Mouse (Mus musculus) ovary, postnatal 14 days (tissue): ENCODE results near the gene Gprin3.

Source experiments
- DNase-seq: peaks from one replicate; pipeline ENCODE4 v3.0.0; 2022; ENCODE audit warnings: low spot score

Gene Gprin3

GRCm38 (mm10) chr6:59425824-59426533 is at the start of gene Gprin3:
Gene Gprin3, minus strand, starts transcription at chr6:59426294.
- peak; percentile 69 for DNase-seq

GRCm38 (mm10) chr6:59458861-59459260 is 32.8 kb upstream of the Gprin3 start:
- no peak for DNase-seq

GRCm38 (mm10) chr6:59456116-59456515 is 30.0 kb upstream of the Gprin3 start:
- DNase-seq: no peak

GRCm38 (mm10) chr6:59451348-59451747 is 25.3 kb upstream of the Gprin3 start:
- DNase-seq: peak; percentile 8

GRCm38 (mm10) chr6:59445101-59445503 is 19.0 kb upstream of the Gprin3 start:
- DNase-seq: no peak

- DNase-seq: no peak
These were observed 9.8 kb upstream of the Gprin3 start for GRCm38 (mm10) chr6:59435906-59436305.

GRCm38 (mm10) chr6:59433116-59433515 is 7.0 kb upstream of the Gprin3 start:
- no peak for DNase-seq

GRCm38 (mm10) chr6:59426534-59426885 is 416 bp upstream of the Gprin3 start:
- DNase-seq: no peak

GRCm38 (mm10) chr6:59424871-59425740 is 988 bp downstream of the Gprin3 start:
- no peak for DNase-seq

- DNase-seq: no peak
These were observed 2.3 kb downstream of the Gprin3 start for GRCm38 (mm10) chr6:59423836-59424235.

- no peak for DNase-seq
These were observed 6.8 kb downstream of the Gprin3 start for GRCm38 (mm10) chr6:59419264-59419663.

GRCm38 (mm10) chr6:59418659-59419058 is 7.4 kb downstream of the Gprin3 start:
- no peak for DNase-seq

- DNase-seq: no peak
These were observed 11.3 kb downstream of the Gprin3 start for GRCm38 (mm10) chr6:59414816-59415215.

- DNase-seq: no peak
These were observed 13.4 kb downstream of the Gprin3 start for GRCm38 (mm10) chr6:59412417-59413346.

- DNase-seq: no peak
These were observed 16.9 kb downstream of the Gprin3 start for GRCm38 (mm10) chr6:59409001-59409700.

- no peak for DNase-seq
These were observed 18.6 kb downstream of the Gprin3 start for GRCm38 (mm10) chr6:59407482-59407997.

GRCm38 (mm10) chr6:59390208-59390607 is 35.9 kb downstream of the Gprin3 start:
- no peak for DNase-seq

GRCm38 (mm10) chr6:59365300-59365699 is 60.8 kb downstream of the Gprin3 start:
- no peak for DNase-seq

- DNase-seq: no peak
These were observed 62.8 kb downstream of the Gprin3 start for GRCm38 (mm10) chr6:59363282-59363681.

- no peak for DNase-seq
These were observed 71.2 kb downstream of the Gprin3 start for GRCm38 (mm10) chr6:59354943-59355342.

GRCm38 (mm10) chr6:59351108-59351789 is 74.8 kb downstream of the Gprin3 start:
- no peak for DNase-seq
